Mouse (Mus musculus) CD4-positive helper T cell, adult 2 months (primary cell): ENCODE results near the gene Defb3.
"Not testable (repeated sequence)": the region's sequence is repeated elsewhere in the genome, so short reads cannot be mapped to it uniquely, and the experiment has no call there.

Experiments used
- DNase-seq: peaks from one replicate; pipeline ENCODE4 v3.0.0-alpha.2; 2012; ENCODE audit warnings: low read depth, missing footprints, low spot score

Defb3 gene

DNA sequence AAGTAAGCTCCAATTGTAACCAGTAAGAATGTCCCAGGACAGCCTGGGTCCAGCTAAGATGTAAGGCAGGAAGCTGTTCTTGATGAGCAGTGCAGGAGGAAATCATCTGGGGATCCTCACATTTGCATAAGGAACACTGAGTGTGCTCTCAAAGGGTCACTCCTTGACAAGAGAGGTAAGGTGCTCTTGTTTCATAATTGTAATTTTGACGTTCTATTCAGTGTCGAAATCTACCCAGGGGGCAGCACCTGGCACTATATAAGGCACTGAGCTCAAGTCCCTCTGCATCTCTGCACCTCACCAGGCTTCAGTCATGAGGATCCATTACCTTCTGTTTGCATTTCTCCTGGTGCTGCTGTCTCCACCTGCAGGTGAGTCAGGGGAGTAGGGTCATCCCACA is at the start of gene Defb3:
Gene Defb3, plus strand, starts transcription at position 301 of the 400 bp plus-strand sequence.
- DNase-seq, result not testable (repeated sequence)

DNA sequence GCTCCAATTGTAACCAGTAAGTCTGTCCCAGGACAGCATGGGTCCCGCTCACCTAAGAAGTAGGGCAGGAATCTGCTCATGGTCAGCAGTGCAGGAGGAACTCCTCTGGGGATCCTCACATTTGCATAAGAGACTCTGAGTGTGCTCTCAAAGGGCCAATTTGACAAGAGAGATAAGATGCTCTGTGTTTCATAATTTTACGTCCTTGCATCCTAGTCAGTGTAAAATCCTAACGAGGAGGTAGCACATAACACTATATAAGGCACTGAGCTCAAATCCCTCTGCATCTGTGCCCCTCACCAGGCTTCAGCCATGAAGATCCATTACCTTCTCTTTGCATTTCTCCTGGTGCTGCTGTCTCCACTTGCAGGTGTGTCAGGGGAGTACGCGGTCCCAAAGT is 45.9 kb upstream of the Defb3 start, which contains the start of gene Defb5:
Gene Defb5, plus strand, starts transcription at position 301 of the 400 bp plus-strand sequence.
- no peak for DNase-seq

DNA sequence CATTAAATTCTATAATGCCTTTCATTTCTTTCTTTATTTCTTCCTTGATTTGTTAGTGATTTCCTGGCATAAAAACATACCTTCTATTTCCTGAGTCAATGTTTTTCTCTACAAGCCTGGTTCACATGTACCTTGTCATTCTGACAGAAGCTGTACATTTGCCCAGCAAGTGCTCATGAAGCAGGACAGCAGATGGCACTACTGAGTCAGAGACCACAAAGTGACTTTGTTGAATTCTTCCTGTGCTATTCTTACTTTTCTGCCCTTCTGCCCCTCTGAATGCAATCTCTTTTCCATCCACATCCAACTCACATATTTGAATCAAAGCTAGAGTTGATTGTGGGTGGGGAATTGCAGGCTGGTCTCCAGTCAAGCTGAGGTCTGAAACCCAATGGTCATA is 35.0 kb upstream of the Defb3 start:
- DNase-seq, result no peak

DNA sequence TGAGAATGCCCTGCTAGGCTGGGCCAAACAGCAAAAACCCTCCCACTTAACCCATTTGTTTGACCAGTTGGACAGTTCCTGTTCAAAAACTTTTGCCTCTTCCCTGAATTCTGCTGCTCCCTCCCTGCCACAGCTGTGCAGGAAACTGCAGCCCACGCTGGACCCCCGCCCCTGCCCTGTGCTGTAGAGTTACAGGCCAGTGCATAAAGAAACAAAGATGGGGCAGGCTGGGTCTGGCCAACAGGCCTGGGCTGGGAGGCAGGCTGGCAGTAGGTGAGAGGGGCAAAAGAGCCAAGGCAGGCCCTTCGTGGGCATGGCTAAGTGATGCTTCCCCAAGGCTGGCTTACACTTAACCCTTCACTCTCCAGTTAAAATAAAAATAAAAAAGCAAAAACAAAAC is 33.5 kb upstream of the Defb3 start:
- DNase-seq, result no peak

DNA sequence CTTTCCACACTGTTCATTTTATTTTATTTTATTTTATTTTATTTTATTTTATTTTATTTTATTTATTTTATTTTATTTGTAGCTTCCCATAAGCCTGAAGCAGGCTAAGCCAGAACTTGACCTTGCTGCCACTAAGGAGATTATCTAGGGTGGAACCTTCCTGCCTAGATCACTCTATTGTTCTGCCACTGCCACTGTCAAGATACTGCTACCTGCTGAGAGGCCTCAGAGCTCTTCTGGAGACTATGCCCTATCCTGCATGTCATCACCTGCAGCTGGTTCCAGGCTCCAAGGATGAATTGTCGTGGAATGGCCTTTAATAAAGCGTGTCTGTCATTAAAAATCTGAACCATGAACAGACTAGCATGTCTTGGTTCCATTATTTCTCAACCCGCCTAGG is 5.2 kb downstream of the Defb3 start:
- DNase-seq, result not testable (repeated sequence)

DNA sequence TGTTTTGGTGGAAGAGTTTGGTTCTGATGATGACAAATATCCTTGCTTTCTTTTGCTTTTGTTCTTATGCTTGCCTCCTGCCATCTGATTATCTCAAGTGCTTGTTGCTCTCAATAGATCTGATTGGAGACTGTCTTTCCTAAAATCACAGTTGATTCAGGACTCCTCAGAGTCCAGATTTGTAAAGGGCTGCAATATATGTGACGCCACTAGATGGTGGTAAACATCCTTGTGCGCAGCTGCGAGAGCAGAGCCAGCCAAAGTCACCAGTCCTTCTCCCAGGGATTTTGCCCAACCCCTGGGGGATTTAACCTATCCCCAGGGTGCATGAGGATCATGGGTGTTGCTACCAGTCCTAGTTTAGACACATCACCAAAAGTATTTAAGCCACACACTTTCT is 38.7 kb downstream of the Defb3 start:
- DNase-seq, result no peak
